Mouse (Mus musculus) hindbrain, embryonic 12.5 days (tissue): ENCODE data around the gene Cyba. TPM values are rescaled to one million over a fixed set of nuclear protein-coding genes. Genes with fewer than 3 reads are reported as not detected.

Source experiments
- ATAC-seq: fragments of 200-750 bp; cut with Nextera tagmentation; 2 replicates; pipeline ENCODE4 v1.8.0; 2017; ENCODE audit warnings: moderate TSS enrichment; ENCODE audit not compliant: low FRiP score
- H3K27ac ChIP-seq: fragments of 300-500 bp; sonication (generic); 2 replicates; pipeline ENCODE4 v1.5.1; 2016; ENCODE audit warnings: mild to moderate bottlenecking
- H3K27me3 ChIP-seq: fragments of 300-500 bp; sonication (generic); 2 replicates; pipeline ENCODE4 v1.6.1; 2016; ENCODE audit warnings: mild to moderate bottlenecking
- H3K36me3 ChIP-seq: fragments of 300-500 bp; sonication (generic); 2 replicates; pipeline ENCODE4 v1.6.1; 2016; ENCODE audit warnings: mild to moderate bottlenecking
- H3K4me1 ChIP-seq: fragments of 300-500 bp; sonication (generic); 2 replicates; pipeline ENCODE4 v1.6.1; 2016
- H3K4me2 ChIP-seq: fragments of 300-500 bp; sonication (generic); replicated peaks from 2 replicates; pipeline ENCODE4 v1.6.1; 2016; ENCODE audit warnings: mild to moderate bottlenecking
- H3K4me3 ChIP-seq: fragments of 300-500 bp; sonication (generic); 2 replicates; pipeline ENCODE4 v1.5.1; 2016; ENCODE audit warnings: mild to moderate bottlenecking
- H3K9ac ChIP-seq: fragments of 300-500 bp; sonication (generic); 2 replicates; pipeline ENCODE4 v1.6.1; 2016; ENCODE audit warnings: mild to moderate bottlenecking, moderate library complexity
- H3K9me3 ChIP-seq: fragments of 300-500 bp; sonication (generic); replicated peaks from 2 replicates; pipeline ENCODE4 v1.6.1; 2016; ENCODE audit warnings: mild to moderate bottlenecking
- WGBS: fragments of 180-500 bp; shearing (Covaris S2); methylation state at CpG from one replicate; pipeline ENCODE4 v1.1.7; 2016; 5-methylcytosine and 5-hydroxymethylcytosine counted together
- polyA plus RNA-seq: library from polyadenylated mRNA; unstranded; fragments of >200 nt; fragmentation: Nextera tagmentation; extraction: Ambion mirVana; gene quantifications from 2 replicates; pipeline ENCODE4 v1.2.1, GENCODE M21; 2016

Cyba gene
- polyA plus RNA-seq, 1 experiment from 2014 or later = 62.1 TPM

GRCm38 (mm10) chr8:122462510-122462909 lies 29.8 kb upstream of the Cyba start:
- no peak overlapping the region for H3K9ac ChIP-seq
- no peak overlapping the region for H3K4me2 ChIP-seq
- no peak overlapping the region for H3K4me3 ChIP-seq
- H3K4me1 ChIP-seq = peaks cover 15% of the 10 kb centered on the region
- no peak overlapping the region for H3K27ac ChIP-seq
- H3K36me3 ChIP-seq = peaks cover 22% of the 10 kb centered on the region
- H3K9me3 ChIP-seq = no peaks in the 10 kb centered on the region
- 63% methylated on average over 8 of the region's 8 CpGs for WGBS
- H3K27me3 ChIP-seq = peaks cover 66% of the 10 kb centered on the region
- ATAC-seq = no peak

DNA sequence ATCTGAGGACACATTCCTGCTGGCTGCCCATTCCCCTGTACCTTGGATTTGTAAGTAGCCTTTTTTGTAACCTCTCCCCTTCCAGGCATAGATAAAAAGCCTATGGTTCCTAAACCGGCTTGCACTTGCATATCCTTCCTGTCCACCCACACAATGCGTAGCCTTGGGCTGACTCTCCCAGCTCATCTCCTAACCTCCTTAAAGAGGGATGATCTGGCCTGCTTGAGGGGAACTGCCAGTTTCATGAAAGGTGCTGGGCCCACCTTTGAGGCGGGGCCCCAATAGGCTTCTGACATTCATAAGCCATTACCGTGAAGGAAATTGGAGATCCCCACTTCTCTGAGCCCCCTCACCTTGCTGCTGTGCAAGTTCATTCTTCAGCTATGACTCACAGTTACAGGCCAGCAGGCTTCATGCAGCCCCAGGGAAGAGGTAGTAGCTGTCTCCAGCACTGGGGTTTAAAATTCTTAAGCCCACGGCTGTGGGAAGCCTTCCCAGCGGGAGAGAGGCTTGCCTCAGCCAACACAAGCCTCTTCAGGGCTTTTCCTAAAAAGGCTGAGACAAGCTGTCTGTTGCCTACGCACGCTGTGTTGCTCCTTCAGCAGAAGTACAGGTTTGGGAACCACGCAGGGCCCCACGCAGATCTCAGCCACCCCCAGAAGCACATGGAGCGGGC lies 28.9 kb upstream of the Cyba start:
- H3K4me3 ChIP-seq = no peak overlapping the region
- no peaks in the 10 kb centered on the region for H3K9me3 ChIP-seq
- H3K27ac ChIP-seq = no peak overlapping the region
- H3K36me3 ChIP-seq = peaks cover 14% of the 10 kb centered on the region
- ATAC-seq = no peak
- H3K4me2 ChIP-seq = no peak overlapping the region
- peaks cover 15% of the 10 kb centered on the region for H3K4me1 ChIP-seq
- peaks cover 74% of the 10 kb centered on the region for H3K27me3 ChIP-seq
- 56% methylated on average over 11 of the region's 11 CpGs for WGBS
- no peak overlapping the region for H3K9ac ChIP-seq

GRCm38 (mm10) chr8:122460524-122461472 lies 28.1 kb upstream of the Cyba start, which contains the start of gene Snai3:
TSS of gene Snai3 (minus strand) at chr8:122460733.
- H3K27ac ChIP-seq = no peak within 1 kb of the TSS
- peaks cover 6% of the 10 kb centered on the region for H3K36me3 ChIP-seq
- peaks cover 15% of the 10 kb centered on the region for H3K4me1 ChIP-seq
- H3K27me3 ChIP-seq = peaks cover 81% of the 10 kb centered on the region
- 4% methylated on average over 56 of the region's 56 CpGs for WGBS
- peak; percentile 73 for ATAC-seq
- H3K4me2 ChIP-seq = peak within 1 kb of the TSS; percentile 57
- H3K4me3 ChIP-seq = peak within 1 kb of the TSS; percentile 29
- H3K9me3 ChIP-seq = no peaks in the 10 kb centered on the region
- peak within 1 kb of the TSS; percentile 24 for H3K9ac ChIP-seq

GRCm38 (mm10) chr8:122459990-122460389 lies 27.3 kb upstream of the Cyba start:
- Histone ChIP-seq H3K9ac (0 out of 2 replicates have a peak overlapping the region, but pooled peaks have one; percentile 24), H3K9me3 (no peaks in the 10 kb centered on the region), H3K4me2 (peak overlapping the region; percentile 57), H3K36me3 (no peaks in the 10 kb centered on the region), H3K27ac (no peak overlapping the region), H3K4me1 (peaks cover 15% of the 10 kb centered on the region), H3K27me3 (peaks cover 86% of the 10 kb centered on the region), H3K4me3 (peak overlapping the region; percentile 29)
- WGBS = 23% methylated on average over 7 of the region's 7 CpGs
- no peak for ATAC-seq

DNA sequence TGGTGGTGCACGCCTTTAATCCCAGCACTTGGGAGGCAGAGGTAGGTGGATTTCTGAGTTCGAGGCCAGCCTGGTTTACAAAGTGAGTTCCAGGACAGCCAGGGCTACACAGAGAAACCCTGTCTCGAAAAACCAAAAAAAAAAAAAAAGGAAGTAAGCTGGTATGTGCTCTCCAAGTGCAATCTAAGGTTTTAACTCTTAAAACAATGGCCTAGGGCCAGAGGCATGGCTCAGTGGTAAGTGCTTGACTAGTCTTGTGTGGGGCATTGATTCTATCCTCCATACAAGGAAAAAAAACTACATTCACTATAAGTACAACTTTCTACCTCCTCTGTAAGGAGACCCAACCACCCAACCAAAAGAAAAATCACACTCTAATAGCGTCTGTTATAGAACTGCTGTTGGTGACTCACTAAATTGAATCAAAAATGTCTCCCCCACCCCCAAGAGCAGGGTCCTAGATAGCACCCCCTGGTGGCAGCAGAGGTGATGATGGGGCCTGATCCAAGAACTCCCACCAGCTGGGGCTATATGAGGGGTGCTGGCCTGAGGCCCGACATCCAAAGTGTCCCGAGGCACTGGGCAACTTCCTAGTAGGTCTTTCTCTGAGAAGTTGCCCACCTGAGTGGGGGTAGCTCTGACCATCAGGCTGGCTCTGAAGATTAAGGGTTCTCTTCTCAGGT lies 26.6 kb upstream of the Cyba start:
- Histone ChIP-seq H3K27me3 (peaks cover 91% of the 10 kb centered on the region), H3K27ac (no peak overlapping the region), H3K9me3 (no peaks in the 10 kb centered on the region), H3K9ac (no peak overlapping the region), H3K36me3 (no peaks in the 10 kb centered on the region), H3K4me2 (no peak overlapping the region), H3K4me3 (no peak overlapping the region), H3K4me1 (peaks cover 15% of the 10 kb centered on the region)
- 57% methylated on average over 6 of the region's 6 CpGs for WGBS
- no peak for ATAC-seq

DNA sequence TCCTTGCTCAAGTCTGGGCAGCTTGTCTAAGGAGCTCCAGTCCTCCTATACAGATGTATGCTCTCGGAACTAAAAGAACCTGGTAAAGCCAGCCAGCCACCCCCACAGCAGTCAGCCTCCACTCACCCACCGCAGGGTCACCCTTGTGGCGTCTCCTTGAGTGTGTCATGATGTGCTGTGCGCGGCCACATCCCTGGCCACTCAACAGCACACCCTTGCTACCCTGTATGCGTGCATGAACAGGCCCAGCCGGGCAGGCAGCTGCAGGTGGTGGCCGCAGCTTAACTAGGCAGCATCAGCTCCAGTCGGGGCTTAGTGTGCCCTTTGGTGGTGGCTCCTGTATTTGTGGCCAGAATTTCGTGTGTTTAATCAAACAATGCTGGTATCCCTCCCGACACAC lies 24.4 kb upstream of the Cyba start:
- Histone ChIP-seq H3K27me3 (peaks cover 73% of the 10 kb centered on the region), H3K27ac (no peak overlapping the region)
- 81% methylated on average over 11 of the region's 11 CpGs for WGBS

DNA sequence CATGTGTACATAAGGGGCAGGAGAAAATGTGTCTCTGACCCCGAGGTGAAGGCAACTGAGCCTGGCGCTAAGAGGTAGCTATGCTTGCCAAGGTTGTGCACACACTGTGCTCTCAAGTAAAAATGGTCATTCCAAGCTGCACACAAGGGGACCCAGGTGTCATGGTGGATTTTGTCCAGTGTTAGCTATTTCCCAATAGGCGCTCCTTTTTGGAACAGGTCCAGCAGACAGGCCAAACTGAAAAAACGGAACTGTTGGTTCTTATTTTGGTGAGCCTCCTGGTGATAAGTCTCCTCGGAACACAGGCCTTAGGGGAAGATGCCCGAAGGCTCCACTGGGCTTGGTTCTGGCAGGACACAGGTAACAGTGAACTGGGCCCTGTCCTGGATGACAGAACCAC lies 21.7 kb upstream of the Cyba start:
- Histone ChIP-seq H3K4me3 (no peak overlapping the region), H3K4me1 (no peaks in the 10 kb centered on the region), H3K27me3 (peaks cover 45% of the 10 kb centered on the region), H3K9me3 (no peaks in the 10 kb centered on the region), H3K27ac (no peak overlapping the region), H3K9ac (no peak overlapping the region), H3K36me3 (no peaks in the 10 kb centered on the region), H3K4me2 (no peak overlapping the region)
- 89% methylated on average over 6 of the region's 6 CpGs for WGBS
- ATAC-seq = no peak

More for the DNA sequence above, 24.4 kb upstream of the Cyba start:
- H3K4me1 ChIP-seq = peaks cover 15% of the 10 kb centered on the region
- no peak overlapping the region for H3K4me2 ChIP-seq
- no peaks in the 10 kb centered on the region for H3K9me3 ChIP-seq
- no peak for ATAC-seq
- no peaks in the 10 kb centered on the region for H3K36me3 ChIP-seq
- no peak overlapping the region for H3K4me3 ChIP-seq
- H3K9ac ChIP-seq = no peak overlapping the region

DNA sequence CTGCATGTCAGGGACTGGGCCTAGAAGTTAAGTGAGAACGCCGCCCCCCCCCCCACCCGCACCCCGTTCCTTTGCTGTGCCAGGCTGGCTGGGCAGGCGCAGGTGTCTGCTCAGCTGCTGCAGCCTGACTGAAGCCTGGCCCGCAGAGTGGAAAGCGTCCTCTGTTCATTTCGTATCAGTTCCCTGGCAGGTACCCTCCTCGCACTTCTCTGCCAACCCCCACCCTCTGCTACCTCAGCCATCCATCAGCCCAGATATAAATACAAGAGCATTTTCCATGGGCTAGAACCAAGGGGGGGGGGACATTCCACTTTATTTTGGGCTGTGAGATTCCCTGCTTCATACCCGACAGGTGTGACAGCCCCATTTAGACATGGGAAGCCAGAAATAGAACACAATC lies 19.4 kb upstream of the Cyba start:
- no peak overlapping the region for H3K9ac ChIP-seq
- no peak overlapping the region for H3K4me3 ChIP-seq
- H3K36me3 ChIP-seq = no peaks in the 10 kb centered on the region
- no peaks in the 10 kb centered on the region for H3K9me3 ChIP-seq
- no peak for ATAC-seq
- H3K27ac ChIP-seq = no peak overlapping the region
- H3K27me3 ChIP-seq = peaks cover 25% of the 10 kb centered on the region
- H3K4me2 ChIP-seq = no peak overlapping the region
- 86% methylated on average over 10 of the region's 10 CpGs for WGBS
- H3K4me1 ChIP-seq = no peaks in the 10 kb centered on the region

- no peak overlapping the region for H3K9ac ChIP-seq
- H3K4me3 ChIP-seq = no peak overlapping the region
- H3K27ac ChIP-seq = no peak overlapping the region
- no peaks in the 10 kb centered on the region for H3K36me3 ChIP-seq
- ATAC-seq = no peak
- H3K4me2 ChIP-seq = no peak overlapping the region
- no peaks in the 10 kb centered on the region for H3K9me3 ChIP-seq
- 77% methylated on average over 7 of the region's 7 CpGs for WGBS
- H3K27me3 ChIP-seq = peaks cover 16% of the 10 kb centered on the region
- no peaks in the 10 kb centered on the region; the same call in 1 of the 2 replicates for H3K4me1 ChIP-seq
Observed at GRCm38 (mm10) chr8:122451161-122451703, 18.5 kb upstream of the Cyba start.

DNA sequence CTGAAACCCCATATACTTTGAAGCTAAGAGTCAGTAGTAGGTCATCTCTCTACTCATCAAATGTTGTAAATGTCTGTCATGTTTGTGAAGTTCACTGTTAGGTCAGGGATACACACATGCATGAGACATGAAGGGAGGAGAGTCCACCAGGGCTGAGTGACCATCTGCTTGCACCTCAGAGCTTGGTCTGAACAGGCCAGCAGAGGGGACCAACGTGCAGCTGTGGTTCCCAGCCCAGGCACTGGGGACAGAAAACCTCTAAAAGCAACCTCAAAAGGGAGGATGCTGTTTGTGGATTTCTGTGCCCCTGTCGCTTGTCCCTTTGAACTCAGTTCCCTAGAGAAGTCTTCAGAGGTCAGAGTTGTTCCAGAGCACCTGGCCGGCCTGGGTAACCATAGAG lies 12.5 kb upstream of the Cyba start:
- Histone ChIP-seq H3K4me2 (peak overlapping the region; percentile 90), H3K9me3 (no peaks in the 10 kb centered on the region), H3K4me1 (peaks cover 32% of the 10 kb centered on the region), H3K4me3 (peak overlapping the region; percentile 68; the same call in 1 of the 2 replicates), H3K27ac (peak overlapping the region; percentile 94; the same call in 1 of the 2 replicates), H3K36me3 (no peaks in the 10 kb centered on the region), H3K9ac (no peak overlapping the region), H3K27me3 (no peaks in the 10 kb centered on the region)
- ATAC-seq = no peak
- 65% methylated on average over 3 of the region's 3 CpGs for WGBS

- peaks cover 7% of the 10 kb centered on the region for H3K36me3 ChIP-seq
Observed at GRCm38 (mm10) chr8:122444058-122444748, 11.5 kb upstream of the Cyba start.

More at GRCm38 (mm10) chr8:122444058-122444748, 11.5 kb upstream of the Cyba start:
- H3K4me1 ChIP-seq = peaks cover 32% of the 10 kb centered on the region
- 18% methylated on average over 19 of the region's 19 CpGs for WGBS
- peak overlapping the region; percentile 68 for H3K4me3 ChIP-seq
- peak overlapping the region; percentile 94 for H3K27ac ChIP-seq
- ATAC-seq = peak; percentile 43
- H3K9ac ChIP-seq = peak overlapping the region; percentile 73
- H3K27me3 ChIP-seq = no peaks in the 10 kb centered on the region
- no peaks in the 10 kb centered on the region for H3K9me3 ChIP-seq
- peak overlapping the region; percentile 90 for H3K4me2 ChIP-seq
